Mouse (Mus musculus) liver, postnatal 0 days (tissue): ENCODE measurements around the gene Lpin2.

ENCODE experiments used
- CTCF ChIP-seq: sonication (generic); IDR thresholded peaks from 2 replicates; pipeline ENCODE4 v1.5.1; 2016; ENCODE audit warnings: antibody characterized with exemption, low read depth
- EP300 ChIP-seq: IDR thresholded peaks from 2 replicates; pipeline ENCODE4 v1.6.1; 2016; ENCODE audit warnings: antibody characterized with exemption, low read depth, mild to moderate bottlenecking

- TF ChIP-seq EP300 = no peak
- no peak for TF ChIP-seq CTCF
Measured at GRCm38 (mm10) chr17:71217111-71217685, 34.8 kb downstream of the Lpin2 start.
